Mouse (Mus musculus): Measurements from ENCODE around the gene Cops3. TPM values are rescaled to one million over a fixed set of nuclear protein-coding genes. Genes with fewer than 3 reads are reported as not detected.

Gene Cops3
- polyA plus RNA-seq, 1 experiment from 2014 or later = 92.8 TPM

- DNase-seq (ENCODE audit: low spot score) = peak; percentile 87
- Histone ChIP-seq H3K27ac (replicated peaks) (peak within 1 kb of the TSS; percentile 97), H3K9me3 (ENCODE audit: control insufficient read depth, low read length) (no peaks in the 10 kb centered on the region), H3K4me2 (replicated peaks; ENCODE audit: low read depth) (peak within 1 kb of the TSS; percentile 84), H3K9ac (ENCODE audit: low read length) (peak within 1 kb of the TSS; percentile 97), H3K4me1 (replicated peaks; ENCODE audit: control insufficient read depth, insufficient read depth) (0 out of 2 replicates have a peak, but pooled peaks cover 5% of the 10 kb centered on the region), H3K4me3 (ENCODE audit: low read depth, low read length) (peak within 1 kb of the TSS; percentile 79), H3K36me3 (ENCODE audit: control insufficient read depth, insufficient read depth, low read length) (peaks cover 14% of the 10 kb centered on the region), H3K27me3 (ENCODE audit: control insufficient read depth, insufficient read depth, low read length) (no peaks in the 10 kb centered on the region)
- WGBS = under 1% methylated on average over 52 of the region's 52 CpGs
- TF ChIP-seq CTCF (IDR thresholded peaks at IDR 0.05; ENCODE audit: low read depth) = peak; percentile 66
- TF ChIP-seq EP300 (optimal IDR thresholded peaks at IDR 0.05) = no peak
- peak; percentile 91 for ATAC-seq (ENCODE audit: low FRiP score, low TSS enrichment)
Measured at GRCm38 (mm10) chr11:59809670-59810474, 29.8 kb downstream of the Cops3 start, which contains the start of gene Flcn. Gene Flcn (minus strand): TSS chr11:59810016.

GRCm38 (mm10) chr11:59809071-59809669 lies 30.5 kb downstream of the Cops3 start:
- Histone ChIP-seq H3K27ac (replicated peaks) (peak overlapping the region; percentile 97), H3K4me3 (ENCODE audit: low read depth, low read length) (peak overlapping the region; percentile 79), H3K4me1 (replicated peaks; ENCODE audit: control insufficient read depth, insufficient read depth) (0 out of 2 replicates have a peak, but pooled peaks cover 5% of the 10 kb centered on the region), H3K4me2 (replicated peaks; ENCODE audit: low read depth) (peak overlapping the region; percentile 84), H3K27me3 (ENCODE audit: control insufficient read depth, insufficient read depth, low read length) (no peaks in the 10 kb centered on the region), H3K9ac (ENCODE audit: low read length) (peak overlapping the region; percentile 97), H3K36me3 (ENCODE audit: control insufficient read depth, insufficient read depth, low read length) (peaks cover 15% of the 10 kb centered on the region), H3K9me3 (ENCODE audit: control insufficient read depth, low read length) (no peaks in the 10 kb centered on the region)
- TF ChIP-seq CTCF (IDR thresholded peaks at IDR 0.05; ENCODE audit: low read depth) (no peak), EP300 (optimal IDR thresholded peaks at IDR 0.05) (no peak)
- 0% methylated on average over 15 of the region's 15 CpGs for WGBS
- ATAC-seq (ENCODE audit: low FRiP score, low TSS enrichment) = peak; percentile 69
- peak; percentile 55 for DNase-seq (ENCODE audit: low spot score)

- H3K36me3 ChIP-seq (ENCODE audit: control insufficient read depth, insufficient read depth, low read length) = peaks cover 18% of the 10 kb centered on the region
- peak overlapping the region; percentile 97 for H3K9ac ChIP-seq (ENCODE audit: low read length)
- ATAC-seq (ENCODE audit: low FRiP score, low TSS enrichment) = no peak
- H3K27ac ChIP-seq (replicated peaks) = peak overlapping the region; percentile 97
- TF ChIP-seq EP300 (optimal IDR thresholded peaks at IDR 0.05) (no peak), CTCF (IDR thresholded peaks at IDR 0.05; ENCODE audit: low read depth) (peak; percentile 33)
- no peaks in the 10 kb centered on the region for H3K27me3 ChIP-seq (ENCODE audit: control insufficient read depth, insufficient read depth, low read length)
- peak overlapping the region; percentile 79 for H3K4me3 ChIP-seq (ENCODE audit: low read depth, low read length)
- H3K4me1 ChIP-seq (replicated peaks; ENCODE audit: control insufficient read depth, insufficient read depth) = 0 out of 2 replicates have a peak, but pooled peaks cover 5% of the 10 kb centered on the region
- H3K4me2 ChIP-seq (replicated peaks; ENCODE audit: low read depth) = peak overlapping the region; percentile 84
- no peaks in the 10 kb centered on the region for H3K9me3 ChIP-seq (ENCODE audit: control insufficient read depth, low read length)
- 60% methylated on average over 14 of the region's 14 CpGs for WGBS
- DNase-seq (ENCODE audit: low spot score) = no peak
Measured at GRCm38 (mm10) chr11:59808170-59808960, 31.3 kb downstream of the Cops3 start.

- WGBS = 89% methylated on average over 2 of the region's 2 CpGs
- TF ChIP-seq EP300 (optimal IDR thresholded peaks at IDR 0.05) (no peak), CTCF (IDR thresholded peaks at IDR 0.05; ENCODE audit: low read depth) (no peak)
Measured at GRCm38 (mm10) chr11:59805656-59806055, 34.0 kb downstream of the Cops3 start.

GRCm38 (mm10) chr11:59805256-59805655 lies 34.4 kb downstream of the Cops3 start:
- Histone ChIP-seq H3K9ac (ENCODE audit: low read length) (no peak overlapping the region), H3K27ac (replicated peaks) (no peak overlapping the region), H3K36me3 (ENCODE audit: control insufficient read depth, insufficient read depth, low read length) (peaks cover 44% of the 10 kb centered on the region), H3K4me2 (replicated peaks; ENCODE audit: low read depth) (no peak overlapping the region), H3K27me3 (ENCODE audit: control insufficient read depth, insufficient read depth, low read length) (no peaks in the 10 kb centered on the region), H3K4me1 (replicated peaks; ENCODE audit: control insufficient read depth, insufficient read depth) (0 out of 2 replicates have a peak, but pooled peaks cover 5% of the 10 kb centered on the region), H3K4me3 (ENCODE audit: low read depth, low read length) (no peak overlapping the region), H3K9me3 (ENCODE audit: control insufficient read depth, low read length) (no peaks in the 10 kb centered on the region)
- WGBS = 92% methylated on average over 1 of the region's 1 CpGs
- TF ChIP-seq CTCF (IDR thresholded peaks at IDR 0.05; ENCODE audit: low read depth) = no peak
- no peak for TF ChIP-seq EP300 (optimal IDR thresholded peaks at IDR 0.05)
- ATAC-seq (ENCODE audit: low FRiP score, low TSS enrichment) (no peak), DNase-seq (ENCODE audit: low spot score) (no peak)

More at GRCm38 (mm10) chr11:59805656-59806055, 34.0 kb downstream of the Cops3 start:
- ATAC-seq (ENCODE audit: low FRiP score, low TSS enrichment) (no peak), DNase-seq (ENCODE audit: low spot score) (no peak)
- Histone ChIP-seq H3K27ac (replicated peaks) (no peak overlapping the region), H3K9me3 (ENCODE audit: control insufficient read depth, low read length) (no peaks in the 10 kb centered on the region), H3K4me2 (replicated peaks; ENCODE audit: low read depth) (no peak overlapping the region), H3K4me1 (replicated peaks; ENCODE audit: control insufficient read depth, insufficient read depth) (0 out of 2 replicates have a peak, but pooled peaks cover 5% of the 10 kb centered on the region), H3K9ac (ENCODE audit: low read length) (no peak overlapping the region), H3K4me3 (ENCODE audit: low read depth, low read length) (no peak overlapping the region), H3K36me3 (ENCODE audit: control insufficient read depth, insufficient read depth, low read length) (peaks cover 40% of the 10 kb centered on the region), H3K27me3 (ENCODE audit: control insufficient read depth, insufficient read depth, low read length) (no peaks in the 10 kb centered on the region)

All from stomach, postnatal 0 days (tissue).